Mouse (Mus musculus) right cerebral cortex, postnatal 36 days (tissue): ENCODE measurements around the gene Gm2696.
"Not testable (repeated sequence)": the region's sequence is repeated elsewhere in the genome, so short reads cannot be mapped to it uniquely, and the experiment has no call there.

ENCODE experiments used
- DNase-seq, 2 experiments: peaks; one replicate each; pipeline ENCODE4 v3.0.0; 2022; ENCODE audit warnings: low spot score in 2 of 2, mixed read lengths in 1 of 2

Gm2696 gene

GRCm38 (mm10) chr10:77814382-77814781, at the start of gene Gm2696:
Gm2696 (plus strand) TSS chr10:77814682.
- DNase-seq: no peak

GRCm38 (mm10) chr10:77769727-77770126, 44.8 kb upstream of the Gm2696 start:
- no peak for DNase-seq

GRCm38 (mm10) chr10:77771225-77771624, 43.3 kb upstream of the Gm2696 start, which contains the start of gene Gm3238:
Gm3238 (minus strand) TSS chr10:77771325.
- not testable (repeated sequence) for DNase-seq

GRCm38 (mm10) chr10:77772142-77772541, 42.3 kb upstream of the Gm2696 start:
- not testable (repeated sequence) for DNase-seq

GRCm38 (mm10) chr10:77776844-77777243, 37.6 kb upstream of the Gm2696 start, which contains the start of gene Gm7138:
Gm7138 (minus strand) TSS chr10:77776944.
- DNase-seq: not testable (repeated sequence)

- not testable (repeated sequence) for DNase-seq
Measured at GRCm38 (mm10) chr10:77782442-77782841, 32.0 kb upstream of the Gm2696 start, which contains the start of gene Gm3250. Gm3250 (minus strand) TSS chr10:77782542.

- not testable (repeated sequence) for DNase-seq
Measured at GRCm38 (mm10) chr10:77783396-77783795, 31.1 kb upstream of the Gm2696 start.

- DNase-seq: not testable (repeated sequence)
Measured at GRCm38 (mm10) chr10:77787876-77788275, 26.6 kb upstream of the Gm2696 start, which contains the start of gene Gm7137. Gm7137 (minus strand) TSS chr10:77788200.

GRCm38 (mm10) chr10:77788621-77789020, 25.9 kb upstream of the Gm2696 start:
- DNase-seq: no peak

GRCm38 (mm10) chr10:77794976-77795375, 19.5 kb upstream of the Gm2696 start, which contains the start of gene Gm9639:
Gm9639 (minus strand) TSS chr10:77795076.
- DNase-seq: no peak

- no peak for DNase-seq
Measured at GRCm38 (mm10) chr10:77797677-77798076, 16.8 kb upstream of the Gm2696 start.

GRCm38 (mm10) chr10:77798164-77798920, 16.1 kb upstream of the Gm2696 start:
- not testable (repeated sequence) for DNase-seq

GRCm38 (mm10) chr10:77798921-77799508, 15.5 kb upstream of the Gm2696 start, which contains the start of gene Gm19668:
Gm19668 (minus strand) TSS chr10:77799133.
- DNase-seq: no peak

- DNase-seq: no peak
Measured at GRCm38 (mm10) chr10:77804095-77804494, 10.4 kb upstream of the Gm2696 start.

- DNase-seq: no peak
Measured at GRCm38 (mm10) chr10:77811743-77812142, 2.7 kb upstream of the Gm2696 start, which contains the start of gene Gm9507. Gm9507 (minus strand) TSS chr10:77811843.

GRCm38 (mm10) chr10:77815514-77815913, 1.0 kb downstream of the Gm2696 start:
- DNase-seq: no peak

- DNase-seq: no peak
Measured at GRCm38 (mm10) chr10:77818523-77818922, 4.0 kb downstream of the Gm2696 start.

GRCm38 (mm10) chr10:77819203-77819602, 4.7 kb downstream of the Gm2696 start:
- DNase-seq: no peak

GRCm38 (mm10) chr10:77826951-77827350, 12.5 kb downstream of the Gm2696 start, which contains the start of gene Krtap10-4:
Krtap10-4 (minus strand) TSS chr10:77827095.
- DNase-seq: no peak

- DNase-seq: peak; percentile 9 to 13
Measured at GRCm38 (mm10) chr10:77835647-77836046, 21.2 kb downstream of the Gm2696 start, which contains the start of gene Krtap10-10. Krtap10-10 (plus strand) TSS chr10:77835947.

- DNase-seq: no peak
Measured at GRCm38 (mm10) chr10:77839006-77839405, 24.5 kb downstream of the Gm2696 start.

GRCm38 (mm10) chr10:77846503-77846902, 32.0 kb downstream of the Gm2696 start, which contains the start of gene Gm36176:
Gm36176 (plus strand) TSS chr10:77846803.
- DNase-seq: no peak
